Mouse (Mus musculus): ENCODE results near the gene Mast2. TPM values are rescaled to one million over a fixed set of nuclear protein-coding genes. Genes with fewer than 3 reads are reported as not detected.
A peak's percentile ranks its signal among the peaks of the same experiment; 100 is the strongest.

Gene Mast2
- polyA plus RNA-seq, 1 experiment: 60.2 TPM

- Histone ChIP-seq H3K27me3 (ENCODE audit: control insufficient read depth, insufficient read depth, low read length, poor library complexity, severe bottlenecking) (no peaks in the 10 kb centered on the region), H3K4me3 (ENCODE audit: low read depth, low read length) (no peak overlapping the region), H3K4me1 (ENCODE audit: control insufficient read depth, insufficient read depth, low read length) (no peaks in the 10 kb centered on the region), H3K36me3 (ENCODE audit: control insufficient read depth, insufficient read depth, low read length, poor library complexity, severe bottlenecking) (no peaks in the 10 kb centered on the region), H3K27ac (ENCODE audit: insufficient read depth, low read length) (no peak overlapping the region), H3K9ac (ENCODE audit: low read depth, poor library complexity, severe bottlenecking) (no peak overlapping the region), H3K9me3 (replicated peaks; ENCODE audit: control insufficient read depth, insufficient read depth, low read length, poor library complexity, severe bottlenecking) (no peaks in the 10 kb centered on the region)
- no peak for TF ChIP-seq CTCF (IDR thresholded peaks at IDR 0.05; ENCODE audit: low read depth, low read length)
- TF ChIP-seq POLR2A (IDR thresholded peaks at IDR 0.05; ENCODE audit: insufficient read depth, low read length): no peak
- no peak for TF ChIP-seq EP300 (IDR thresholded peaks at IDR 0.05; ENCODE audit: insufficient read depth, low read depth, low read length)
Measured at GRCm38 (mm10) chr4:116371676-116372075, 92.3 kb downstream of the Mast2 start.

- H3K4me3 ChIP-seq (ENCODE audit: low read depth, low read length): no peak overlapping the region
- H3K27me3 ChIP-seq (ENCODE audit: control insufficient read depth, insufficient read depth, low read length, poor library complexity, severe bottlenecking): no peaks in the 10 kb centered on the region
- H3K27ac ChIP-seq (ENCODE audit: insufficient read depth, low read length): no peak overlapping the region
- no peaks in the 10 kb centered on the region for H3K4me1 ChIP-seq (ENCODE audit: control insufficient read depth, insufficient read depth, low read length)
- no peaks in the 10 kb centered on the region for H3K9me3 ChIP-seq (replicated peaks; ENCODE audit: control insufficient read depth, insufficient read depth, low read length, poor library complexity, severe bottlenecking)
- H3K36me3 ChIP-seq (ENCODE audit: control insufficient read depth, insufficient read depth, low read length, poor library complexity, severe bottlenecking): no peaks in the 10 kb centered on the region
- H3K9ac ChIP-seq (ENCODE audit: low read depth, poor library complexity, severe bottlenecking): no peak overlapping the region
- TF ChIP-seq POLR2A (IDR thresholded peaks at IDR 0.05; ENCODE audit: insufficient read depth, low read length) (no peak), EP300 (IDR thresholded peaks at IDR 0.05; ENCODE audit: insufficient read depth, low read depth, low read length) (no peak), CTCF (IDR thresholded peaks at IDR 0.05; ENCODE audit: low read depth, low read length) (peak; percentile 68)
Measured at GRCm38 (mm10) chr4:116358099-116358498, 105.9 kb downstream of the Mast2 start.

GRCm38 (mm10) chr4:116352919-116353318, 111.1 kb downstream of the Mast2 start:
- no peaks in the 10 kb centered on the region for H3K27me3 ChIP-seq (ENCODE audit: control insufficient read depth, insufficient read depth, low read length, poor library complexity, severe bottlenecking)
- H3K9me3 ChIP-seq (replicated peaks; ENCODE audit: control insufficient read depth, insufficient read depth, low read length, poor library complexity, severe bottlenecking): no peaks in the 10 kb centered on the region
- TF ChIP-seq POLR2A (IDR thresholded peaks at IDR 0.05; ENCODE audit: insufficient read depth, low read length): no peak
- no peak for TF ChIP-seq EP300 (IDR thresholded peaks at IDR 0.05; ENCODE audit: insufficient read depth, low read depth, low read length)
- TF ChIP-seq CTCF (IDR thresholded peaks at IDR 0.05; ENCODE audit: low read depth, low read length): no peak
- no peaks in the 10 kb centered on the region; the same call in 1 of the 2 replicates for H3K36me3 ChIP-seq (ENCODE audit: control insufficient read depth, insufficient read depth, low read length, poor library complexity, severe bottlenecking)
- H3K4me3 ChIP-seq (ENCODE audit: low read depth, low read length): no peak overlapping the region
- H3K27ac ChIP-seq (ENCODE audit: insufficient read depth, low read length): no peak overlapping the region
- H3K9ac ChIP-seq (ENCODE audit: low read depth, poor library complexity, severe bottlenecking): no peak overlapping the region
- H3K4me1 ChIP-seq (ENCODE audit: control insufficient read depth, insufficient read depth, low read length): no peaks in the 10 kb centered on the region

GRCm38 (mm10) chr4:116352496-116352895, 111.5 kb downstream of the Mast2 start:
- H3K4me3 ChIP-seq (ENCODE audit: low read depth, low read length): no peak overlapping the region
- no peaks in the 10 kb centered on the region; the same call in 1 of the 2 replicates for H3K36me3 ChIP-seq (ENCODE audit: control insufficient read depth, insufficient read depth, low read length, poor library complexity, severe bottlenecking)
- no peaks in the 10 kb centered on the region for H3K4me1 ChIP-seq (ENCODE audit: control insufficient read depth, insufficient read depth, low read length)
- H3K9me3 ChIP-seq (replicated peaks; ENCODE audit: control insufficient read depth, insufficient read depth, low read length, poor library complexity, severe bottlenecking): no peaks in the 10 kb centered on the region
- no peaks in the 10 kb centered on the region for H3K27me3 ChIP-seq (ENCODE audit: control insufficient read depth, insufficient read depth, low read length, poor library complexity, severe bottlenecking)
- no peak for TF ChIP-seq CTCF (IDR thresholded peaks at IDR 0.05; ENCODE audit: low read depth, low read length)
- no peak for TF ChIP-seq EP300 (IDR thresholded peaks at IDR 0.05; ENCODE audit: insufficient read depth, low read depth, low read length)
- no peak for TF ChIP-seq POLR2A (IDR thresholded peaks at IDR 0.05; ENCODE audit: insufficient read depth, low read length)
- no peak overlapping the region for H3K27ac ChIP-seq (ENCODE audit: insufficient read depth, low read length)
- H3K9ac ChIP-seq (ENCODE audit: low read depth, poor library complexity, severe bottlenecking): no peak overlapping the region

GRCm38 (mm10) chr4:116342119-116342518, 121.9 kb downstream of the Mast2 start:
- H3K27me3 ChIP-seq (ENCODE audit: control insufficient read depth, insufficient read depth, low read length, poor library complexity, severe bottlenecking): no peaks in the 10 kb centered on the region
- H3K9ac ChIP-seq (ENCODE audit: low read depth, poor library complexity, severe bottlenecking): no peak overlapping the region
- no peaks in the 10 kb centered on the region for H3K4me1 ChIP-seq (ENCODE audit: control insufficient read depth, insufficient read depth, low read length)
- TF ChIP-seq CTCF (IDR thresholded peaks at IDR 0.05; ENCODE audit: low read depth, low read length): no peak
- no peak for TF ChIP-seq EP300 (IDR thresholded peaks at IDR 0.05; ENCODE audit: insufficient read depth, low read depth, low read length)
- no peak for TF ChIP-seq POLR2A (IDR thresholded peaks at IDR 0.05; ENCODE audit: insufficient read depth, low read length)
- no peaks in the 10 kb centered on the region for H3K9me3 ChIP-seq (replicated peaks; ENCODE audit: control insufficient read depth, insufficient read depth, low read length, poor library complexity, severe bottlenecking)
- no peaks in the 10 kb centered on the region for H3K36me3 ChIP-seq (ENCODE audit: control insufficient read depth, insufficient read depth, low read length, poor library complexity, severe bottlenecking)
- no peak overlapping the region for H3K4me3 ChIP-seq (ENCODE audit: low read depth, low read length)
- no peak overlapping the region for H3K27ac ChIP-seq (ENCODE audit: insufficient read depth, low read length)

GRCm38 (mm10) chr4:116336294-116336693, 127.7 kb downstream of the Mast2 start:
- H3K4me3 ChIP-seq (ENCODE audit: low read depth, low read length): no peak overlapping the region
- H3K9ac ChIP-seq (ENCODE audit: low read depth, poor library complexity, severe bottlenecking): no peak overlapping the region
- TF ChIP-seq EP300 (IDR thresholded peaks at IDR 0.05; ENCODE audit: insufficient read depth, low read depth, low read length) (no peak), POLR2A (IDR thresholded peaks at IDR 0.05; ENCODE audit: insufficient read depth, low read length) (no peak), CTCF (IDR thresholded peaks at IDR 0.05; ENCODE audit: low read depth, low read length) (no peak)
- H3K36me3 ChIP-seq (ENCODE audit: control insufficient read depth, insufficient read depth, low read length, poor library complexity, severe bottlenecking): no peaks in the 10 kb centered on the region
- H3K4me1 ChIP-seq (ENCODE audit: control insufficient read depth, insufficient read depth, low read length): no peaks in the 10 kb centered on the region
- H3K9me3 ChIP-seq (replicated peaks; ENCODE audit: control insufficient read depth, insufficient read depth, low read length, poor library complexity, severe bottlenecking): no peaks in the 10 kb centered on the region
- H3K27me3 ChIP-seq (ENCODE audit: control insufficient read depth, insufficient read depth, low read length, poor library complexity, severe bottlenecking): no peaks in the 10 kb centered on the region
- H3K27ac ChIP-seq (ENCODE audit: insufficient read depth, low read length): no peak overlapping the region
